Mouse (Mus musculus) hindbrain, embryonic 16.5 days (tissue): ENCODE results near the gene Defb25. TPM values are rescaled to one million over a fixed set of nuclear protein-coding genes. Genes with fewer than 3 reads are reported as not detected.

Experiments
- ATAC-seq: fragments of 200-750 bp; cut with Nextera tagmentation; 2 replicates; pipeline ENCODE4 v1.8.0; 2017; ENCODE audit warnings: moderate TSS enrichment, moderate library complexity
- H3K27ac ChIP-seq: fragments of 300-500 bp; sonication (generic); 2 replicates; pipeline ENCODE4 v1.5.1; 2014; ENCODE audit warnings: low read depth, mild to moderate bottlenecking, control low read depth, low read length, moderate library complexity
- H3K27me3 ChIP-seq: fragments of 300-500 bp; sonication (generic); replicated peaks from 2 replicates; pipeline ENCODE4 v1.6.1; 2014; ENCODE audit warnings: low read length; ENCODE audit not compliant: control insufficient read depth, insufficient read depth
- H3K36me3 ChIP-seq: fragments of 300-500 bp; sonication (generic); 2 replicates; pipeline ENCODE4 v1.6.1; 2014; ENCODE audit warnings: mild to moderate bottlenecking, low read length, moderate library complexity, mixed read lengths; ENCODE audit not compliant: control insufficient read depth, insufficient read depth
- H3K4me1 ChIP-seq: fragments of 300-500 bp; sonication (generic); 2 replicates; pipeline ENCODE4 v1.6.1; 2014; ENCODE audit warnings: low read depth, low read length; ENCODE audit not compliant: control insufficient read depth, insufficient read depth
- H3K4me2 ChIP-seq: fragments of 300-500 bp; sonication (generic); 2 replicates; pipeline ENCODE4 v1.6.1; 2014; ENCODE audit warnings: mild to moderate bottlenecking, low read length, control low read depth, moderate library complexity
- H3K4me3 ChIP-seq: fragments of 300-500 bp; sonication (generic); 2 replicates; pipeline ENCODE4 v1.5.1; 2014; ENCODE audit warnings: mild to moderate bottlenecking, low read length, control low read depth, moderate library complexity
- H3K9ac ChIP-seq: fragments of 300-500 bp; sonication (generic); 2 replicates; pipeline ENCODE4 v1.6.1; 2014; ENCODE audit warnings: low read depth, mild to moderate bottlenecking, control low read depth, low read length, moderate library complexity
- H3K9me3 ChIP-seq: fragments of 300-500 bp; sonication (generic); 2 replicates; pipeline ENCODE4 v1.6.1; 2014; ENCODE audit warnings: mild to moderate bottlenecking, low read length, moderate library complexity; ENCODE audit not compliant: control insufficient read depth
- WGBS: fragments of 180-500 bp; shearing (Covaris S2); extraction: QIAGEN DNeasy Blood & Tissue Kit; methylation state at CpG from one replicate; pipeline ENCODE4 v1.1.7; 2014; 5-methylcytosine and 5-hydroxymethylcytosine counted together
- polyA plus RNA-seq: library from polyadenylated mRNA; unstranded; fragments of >200 nt; fragmentation: Nextera tagmentation; extraction: Ambion mirVana; gene quantifications from 2 replicates; pipeline ENCODE4 v1.2.1, GENCODE M21; 2015

Defb25 gene
- polyA plus RNA-seq, 1 experiment from 2014 or later: not detected

DNA sequence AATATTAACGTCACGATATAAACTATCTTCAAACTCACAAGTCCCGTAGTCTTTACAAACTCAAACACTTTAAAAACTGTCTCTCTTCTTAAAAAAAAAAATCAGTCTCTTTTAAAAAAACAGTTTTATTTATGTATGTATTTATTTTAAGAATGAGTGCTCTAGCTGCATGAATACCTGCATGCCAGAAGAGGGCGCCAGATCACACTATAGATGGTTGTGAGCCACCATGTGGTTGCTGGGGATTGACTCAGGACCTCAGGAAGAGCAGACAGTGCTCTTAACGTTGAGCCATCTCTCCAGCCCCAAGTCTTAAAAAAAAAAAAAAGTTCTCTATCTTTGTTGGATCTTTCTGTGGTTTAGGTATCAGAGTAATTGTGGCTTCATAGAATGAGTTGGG, 5.5 kb downstream of the Defb25 start:
- 61% methylated on average over 5 of the region's 5 CpGs for WGBS
- H3K4me2 ChIP-seq: no peak overlapping the region

DNA sequence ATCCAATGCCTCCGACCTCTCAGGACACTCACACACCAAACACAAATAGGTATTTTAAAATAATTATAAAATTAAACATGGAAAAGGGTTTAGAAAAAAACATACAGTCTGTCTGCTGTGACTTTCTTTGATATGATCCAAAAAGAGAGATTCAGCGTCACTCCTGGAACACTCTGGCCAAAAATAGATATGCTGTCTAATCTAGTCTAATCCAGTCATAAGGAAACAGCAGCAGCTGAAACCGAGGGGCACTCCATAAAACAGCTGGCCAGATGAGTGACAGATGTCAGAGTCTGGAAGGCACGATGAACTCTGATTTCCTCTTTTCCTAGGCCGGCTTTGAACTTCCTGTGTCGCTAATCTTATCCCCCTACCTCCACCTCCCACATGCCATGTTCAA, 6.4 kb downstream of the Defb25 start:
- Histone ChIP-seq H3K4me3 (no peak overlapping the region), H3K4me2 (no peak overlapping the region), H3K9ac (no peak overlapping the region), H3K27ac (no peak overlapping the region), H3K36me3 (no peaks in the 10 kb centered on the region), H3K4me1 (no peaks in the 10 kb centered on the region), H3K27me3 (no peaks in the 10 kb centered on the region), H3K9me3 (no peaks in the 10 kb centered on the region)
- 80% methylated on average over 6 of the region's 6 CpGs for WGBS
- no peak for ATAC-seq

More for the DNA sequence above, 5.5 kb downstream of the Defb25 start:
- no peak overlapping the region for H3K4me3 ChIP-seq
- H3K27ac ChIP-seq: no peak overlapping the region
- ATAC-seq: no peak
- H3K9me3 ChIP-seq: no peaks in the 10 kb centered on the region
- no peaks in the 10 kb centered on the region for H3K27me3 ChIP-seq
- no peaks in the 10 kb centered on the region for H3K36me3 ChIP-seq
- no peaks in the 10 kb centered on the region for H3K4me1 ChIP-seq
- no peak overlapping the region for H3K9ac ChIP-seq

DNA sequence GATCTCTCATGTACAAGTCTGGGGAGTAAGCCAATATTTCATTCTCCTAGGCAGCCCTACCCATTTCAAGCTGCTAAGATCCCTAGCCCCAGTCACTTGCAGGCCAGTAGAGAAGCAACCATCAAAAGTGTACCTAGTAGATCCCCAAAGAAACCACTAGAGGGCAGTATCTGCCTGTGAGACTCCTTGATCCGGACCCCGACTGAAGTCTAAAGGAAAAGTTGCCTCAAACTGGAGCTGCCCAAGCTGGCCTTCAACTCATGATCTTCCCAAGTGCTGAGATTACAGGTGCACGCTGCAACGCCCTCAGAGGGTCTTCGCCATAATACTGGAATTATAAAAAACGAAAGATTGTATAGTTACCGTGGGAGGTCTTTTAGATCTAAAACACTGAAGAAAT, 7.3 kb downstream of the Defb25 start:
- H3K4me1 ChIP-seq: no peaks in the 10 kb centered on the region
- H3K4me2 ChIP-seq: no peak overlapping the region
- no peak overlapping the region for H3K9ac ChIP-seq
- no peak overlapping the region for H3K4me3 ChIP-seq
- H3K9me3 ChIP-seq: no peaks in the 10 kb centered on the region
- WGBS: 10% methylated on average over 7 of the region's 7 CpGs
- ATAC-seq: peak; percentile 76
- no peaks in the 10 kb centered on the region for H3K27me3 ChIP-seq
- H3K27ac ChIP-seq: no peak overlapping the region
- no peaks in the 10 kb centered on the region for H3K36me3 ChIP-seq

- Histone ChIP-seq H3K4me3 (no peak overlapping the region), H3K36me3 (no peaks in the 10 kb centered on the region), H3K4me1 (no peaks in the 10 kb centered on the region), H3K9ac (no peak overlapping the region), H3K27ac (no peak overlapping the region), H3K9me3 (no peaks in the 10 kb centered on the region), H3K4me2 (no peak overlapping the region), H3K27me3 (no peaks in the 10 kb centered on the region)
- no peak for ATAC-seq
- WGBS: 29% methylated on average over 8 of the region's 8 CpGs
Observed at GRCm38 (mm10) chr2:152612193-152612592, 10.7 kb downstream of the Defb25 start.

GRCm38 (mm10) chr2:152608719-152609118, 14.1 kb downstream of the Defb25 start:
- no peak for ATAC-seq

GRCm38 (mm10) chr2:152607746-152608145, 15.1 kb downstream of the Defb25 start:
- Histone ChIP-seq H3K9ac (no peak overlapping the region), H3K27me3 (no peaks in the 10 kb centered on the region), H3K27ac (no peak overlapping the region), H3K9me3 (no peaks in the 10 kb centered on the region), H3K4me2 (no peak overlapping the region), H3K4me1 (no peaks in the 10 kb centered on the region), H3K36me3 (no peaks in the 10 kb centered on the region), H3K4me3 (no peak overlapping the region)
- ATAC-seq: no peak
- 61% methylated on average over 6 of the region's 6 CpGs for WGBS

More at GRCm38 (mm10) chr2:152608719-152609118, 14.1 kb downstream of the Defb25 start:
- no peaks in the 10 kb centered on the region for H3K36me3 ChIP-seq
- no peak overlapping the region for H3K4me2 ChIP-seq
- no peak overlapping the region for H3K9ac ChIP-seq
- H3K27me3 ChIP-seq: no peaks in the 10 kb centered on the region
- WGBS: 92% methylated on average over 1 of the region's 1 CpGs
- no peaks in the 10 kb centered on the region for H3K9me3 ChIP-seq
- H3K27ac ChIP-seq: no peak overlapping the region
- H3K4me1 ChIP-seq: no peaks in the 10 kb centered on the region
- H3K4me3 ChIP-seq: no peak overlapping the region

DNA sequence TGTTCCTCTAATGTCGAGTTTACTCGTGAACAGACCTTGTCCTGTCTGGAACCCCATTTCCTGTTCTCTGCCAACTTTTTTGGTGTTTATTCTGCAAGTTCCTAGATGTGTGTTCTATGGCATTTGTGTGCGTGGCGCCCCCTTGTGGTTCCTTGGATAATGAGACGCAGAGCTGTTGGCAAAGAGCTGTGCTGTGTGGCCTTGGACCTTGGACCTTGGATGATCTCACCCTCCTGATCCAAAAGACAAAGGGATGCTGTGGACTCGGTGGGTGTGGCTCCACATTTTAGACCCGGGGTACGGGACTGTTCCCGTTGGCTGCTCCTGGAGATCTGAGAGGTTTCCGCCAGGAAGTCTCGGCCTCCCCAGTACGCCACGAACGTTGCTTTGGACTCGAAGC, 18.8 kb downstream of the Defb25 start, which contains the start of gene Defb36:
Defb36 (plus strand) TSS at position 271 of the 400 bp plus-strand sequence.
- WGBS: 84% methylated on average over 15 of the region's 15 CpGs
- no peak for ATAC-seq

DNA sequence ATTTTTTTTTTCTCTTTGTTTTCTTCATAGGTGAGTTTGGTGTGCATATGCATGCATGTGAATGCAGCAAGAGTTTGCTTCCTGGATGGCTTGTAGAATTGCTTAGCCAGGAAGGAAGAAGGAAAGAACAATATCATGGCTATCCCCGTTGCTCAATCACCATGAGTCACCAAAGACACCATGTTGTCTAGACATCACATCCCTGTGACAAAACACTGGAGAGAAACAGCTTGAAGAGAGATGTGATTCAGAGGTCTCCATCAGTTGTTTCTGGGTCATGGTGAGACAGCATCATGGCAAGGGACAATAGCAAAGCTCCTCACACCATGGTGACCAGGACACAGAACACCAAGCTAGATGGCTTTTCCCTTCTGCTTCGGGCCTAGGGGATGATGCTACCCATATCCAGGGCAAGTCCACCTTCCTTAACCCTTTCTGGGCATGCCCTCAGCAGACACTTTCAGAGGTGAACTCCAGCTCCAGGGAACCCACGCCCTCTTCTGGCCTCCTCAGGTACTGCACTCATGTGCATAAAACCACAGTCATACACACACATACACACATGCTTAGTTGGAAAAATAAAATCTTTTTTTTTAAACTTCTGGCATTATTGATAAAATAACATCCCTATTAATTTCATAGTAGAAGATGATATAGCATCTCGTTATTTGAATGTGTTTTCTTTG, 21.4 kb downstream of the Defb25 start:
- Histone ChIP-seq H3K4me1 (no peaks in the 10 kb centered on the region), H3K9me3 (no peaks in the 10 kb centered on the region), H3K4me3 (no peak overlapping the region), H3K4me2 (no peak overlapping the region), H3K27me3 (no peaks in the 10 kb centered on the region), H3K36me3 (no peaks in the 10 kb centered on the region), H3K9ac (no peak overlapping the region), H3K27ac (no peak overlapping the region)
- no peak for ATAC-seq
- 72% methylated on average over 4 of the region's 4 CpGs for WGBS

More for the DNA sequence above, 18.8 kb downstream of the Defb25 start, which contains the start of gene Defb36:
- Histone ChIP-seq H3K9ac (no peak within 1 kb of the TSS), H3K4me3 (no peak within 1 kb of the TSS), H3K9me3 (no peaks in the 10 kb centered on the region), H3K27ac (no peak within 1 kb of the TSS), H3K4me2 (no peak within 1 kb of the TSS), H3K36me3 (no peaks in the 10 kb centered on the region), H3K27me3 (no peaks in the 10 kb centered on the region), H3K4me1 (no peaks in the 10 kb centered on the region)

GRCm38 (mm10) chr2:152600076-152600475, 22.8 kb downstream of the Defb25 start:
- no peaks in the 10 kb centered on the region for H3K9me3 ChIP-seq
- no peak overlapping the region for H3K4me2 ChIP-seq
- ATAC-seq: no peak
- no peaks in the 10 kb centered on the region for H3K4me1 ChIP-seq
- H3K9ac ChIP-seq: no peak overlapping the region
- H3K27ac ChIP-seq: no peak overlapping the region
- WGBS: 73% methylated on average over 6 of the region's 6 CpGs
- no peaks in the 10 kb centered on the region for H3K27me3 ChIP-seq
- H3K36me3 ChIP-seq: no peaks in the 10 kb centered on the region
- H3K4me3 ChIP-seq: no peak overlapping the region
